Comparison of ENCODE assay signal across 10 mouse cellular contexts in the genomic region with DNA sequence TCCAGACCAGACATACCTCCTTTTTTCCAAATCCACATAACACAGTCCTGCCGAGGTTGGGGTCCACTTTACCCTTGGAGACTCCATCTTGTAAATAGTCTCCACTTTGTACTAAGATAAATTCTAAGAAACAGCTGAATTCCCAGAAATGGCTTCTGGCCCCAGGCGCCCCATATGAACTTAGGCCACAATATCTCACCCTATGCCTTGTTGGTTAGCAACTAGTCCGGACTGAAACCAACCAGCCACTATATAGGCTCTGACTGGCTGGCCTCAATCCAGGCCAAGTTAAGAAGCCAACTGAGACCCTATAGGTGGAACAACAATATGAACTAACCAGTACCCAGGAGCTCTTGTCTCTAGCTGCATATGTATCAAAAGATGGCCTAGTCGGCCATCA. TPM values are rescaled to one million over a fixed set of nuclear protein-coding genes. Genes with fewer than 3 reads are reported as not detected.
A peak's percentile ranks its signal among the peaks of the same experiment; 100 is the strongest.
DNase-seq lines count a peak whose midpoint lies in the region; ATAC-seq and TF ChIP-seq lines count a peak whose summit lies in the region.
"Had no signal": no experiment of that assay in that cellular context is flagged by ENCODE, and none has a peak within 500 bp of the region (broad histone marks: within the 10 kb centered on the region; RNA-seq: fewer than 3 reads in every experiment).

No protein-coding gene starts in this region.

- intact Hi-C loops in gastrocnemius, adult 2 months (cut with DNase I): loop anchor here (5.0 kb wide), 3 partner anchors 90 to 265 kb away; a partner anchor contains a TSS
- intact Hi-C loops in left cerebral cortex, postnatal 36 days (cut with DNase I): loop anchor here (10.0 kb wide), 2 partner anchors 152 to 272 kb away; a partner anchor contains a TSS

- no peak for DNase-seq in gastrocnemius, adult 2 months
- no peak for DNase-seq in gastrocnemius, adult 8-10 months (ENCODE audit: low spot score in 2 of 2)
- DNase-seq in lung, postnatal 4 days: no peak
- DNase-seq in embryonic facial prominence, embryonic 14.5 days (ENCODE audit: low spot score): no peak
- no peak for DNase-seq in midbrain, postnatal 0 days (ENCODE audit: low spot score)
- no peak for DNase-seq in left cerebral cortex, postnatal 36 days (ENCODE audit: low spot score in 2 of 2)
- DNase-seq in embryo, embryonic 10 days (ENCODE audit: low spot score): no peak
- DNase-seq: kidney, adult 8-10 months had no signal

- ATAC-seq in lung, embryonic 15.5 days (ENCODE audit: borderline replicate concordance, extremely low read depth, low FRiP score, low TSS enrichment): no peak
- ATAC-seq in embryonic facial prominence, embryonic 14.5 days (ENCODE audit: low read depth): no peak
- ATAC-seq in midbrain, postnatal 0 days (ENCODE audit: low FRiP score): no peak

- H3K27ac ChIP-seq in gastrocnemius, adult 2 months: no peak overlapping the region
- no peak overlapping the region for H3K27ac ChIP-seq in lung, embryonic 15.5 days
- no peak overlapping the region for H3K27ac ChIP-seq in embryonic facial prominence, embryonic 14.5 days (replicated peaks; ENCODE audit: low read depth, low read length)
- H3K27ac ChIP-seq in midbrain, postnatal 0 days (ENCODE audit: low read depth, low read length): no peak overlapping the region

- WGBS in lung, embryonic 15.5 days: 78% methylated on average over 4 of the region's 4 CpGs
- WGBS in embryonic facial prominence, embryonic 14.5 days: 88% methylated on average over 3 of the region's 4 CpGs
- WGBS in midbrain, postnatal 0 days: 88% methylated on average over 3 of the region's 4 CpGs

- no peak overlapping the region for H3K9ac ChIP-seq in lung, embryonic 15.5 days
- no peak overlapping the region for H3K9ac ChIP-seq in embryonic facial prominence, embryonic 14.5 days (ENCODE audit: low read depth, low read length)
- no peak overlapping the region for H3K9ac ChIP-seq in midbrain, postnatal 0 days (replicated peaks; ENCODE audit: low read length, poor library complexity, severe bottlenecking)

- no peak for TF ChIP-seq CTCF in gastrocnemius, adult 2 months (IDR thresholded peaks at IDR 0.05)
- TF ChIP-seq CTCF in midbrain, postnatal 0 days (IDR thresholded peaks at IDR 0.05): no peak

- peaks cover 21% of the 10 kb centered on the region for H3K4me1 ChIP-seq in lung, embryonic 15.5 days
- H3K4me1 ChIP-seq in embryonic facial prominence, embryonic 14.5 days (ENCODE audit: control insufficient read depth, insufficient read depth, low read length): peaks cover 6% of the 10 kb centered on the region
- peaks cover 6% of the 10 kb centered on the region for H3K4me1 ChIP-seq in midbrain, postnatal 0 days (ENCODE audit: insufficient read depth, low read length)

- peak overlapping the region; percentile 40; the same call in 1 of the 2 replicates for H3K4me3 ChIP-seq in gastrocnemius, adult 2 months
- peak overlapping the region; percentile 75; the same call in 1 of the 2 replicates for H3K4me3 ChIP-seq in lung, embryonic 15.5 days
- no peak overlapping the region for H3K4me3 ChIP-seq in embryonic facial prominence, embryonic 14.5 days (ENCODE audit: low read depth, low read length)
- H3K4me3 ChIP-seq in midbrain, postnatal 0 days (ENCODE audit: low read depth, low read length): no peak overlapping the region; the same call in 1 of the 2 replicates

- no peaks in the 10 kb centered on the region for H3K9me3 ChIP-seq in lung, embryonic 15.5 days
- no peaks in the 10 kb centered on the region for H3K9me3 ChIP-seq in embryonic facial prominence, embryonic 14.5 days (ENCODE audit: control insufficient read depth, low read length)
- no peaks in the 10 kb centered on the region for H3K9me3 ChIP-seq in midbrain, postnatal 0 days (ENCODE audit: low read length)

- H3K27me3 ChIP-seq in lung, embryonic 15.5 days: no peaks in the 10 kb centered on the region
- H3K27me3 ChIP-seq in embryonic facial prominence, embryonic 14.5 days (replicated peaks; ENCODE audit: control insufficient read depth, insufficient read depth, low read length): no peaks in the 10 kb centered on the region
- H3K27me3 ChIP-seq in midbrain, postnatal 0 days (ENCODE audit: insufficient read depth, low read length): no peaks in the 10 kb centered on the region

- peaks cover 16% of the 10 kb centered on the region; the same call in 1 of the 2 replicates for H3K36me3 ChIP-seq in lung, embryonic 15.5 days
- peaks cover 20% of the 10 kb centered on the region; the same call in 1 of the 2 replicates for H3K36me3 ChIP-seq in embryonic facial prominence, embryonic 14.5 days (ENCODE audit: control insufficient read depth, insufficient read depth, low read length)
- H3K36me3 ChIP-seq in midbrain, postnatal 0 days (ENCODE audit: insufficient read depth, low read length): peaks cover 4% of the 10 kb centered on the region; the same call in 1 of the 2 replicates

- peak overlapping the region; percentile 64 for H3K4me2 ChIP-seq in lung, embryonic 15.5 days
- H3K4me2 ChIP-seq in embryonic facial prominence, embryonic 14.5 days (ENCODE audit: low read depth, low read length): peak overlapping the region; percentile 73
- H3K4me2 ChIP-seq in midbrain, postnatal 0 days (ENCODE audit: low read depth, low read length, poor library complexity, severe bottlenecking): peak overlapping the region; percentile 43

RNA-seq across cellular contexts. Expression of a gene that starts 1.1 kb away (rescaled TPM):
- 10 to 100 TPM; 43.1 to 57.5 TPM for total RNA-seq in gastrocnemius, adult 2 months (2021)
- total RNA-seq in gastrocnemius, adult 8-10 months (2022): 10 to 100 TPM; 50.4 to 57.5 (median 51.0) TPM
- polyA plus RNA-seq in lung, embryonic 15.5 days (2015; fragmentation: Nextera tagmentation; extraction: Ambion mirVana): 90.3 and 93.7 TPM in 2 replicates
- 92.3 and 94.4 TPM in 2 replicates for polyA plus RNA-seq in embryonic facial prominence, embryonic 14.5 days (2014; fragmentation: Nextera tagmentation; extraction: Ambion mirVana)
- 28.2 and 36.2 TPM in 2 replicates for total RNA-seq in midbrain, postnatal 0 days (2014; rRNA removed)
- 66.2 and 71.7 TPM in 2 replicates for polyA plus RNA-seq in midbrain, postnatal 0 days (2015; fragmentation: Nextera tagmentation; extraction: Ambion mirVana)
- 10 to 100 TPM; 31.7 to 31.9 TPM for total RNA-seq in left cerebral cortex, postnatal 36 days (2021)

RNA-seq across cellular contexts. Expression of a gene that starts 3.6 kb away (rescaled TPM):
- total RNA-seq in gastrocnemius, adult 2 months (2021): 10 to 100 TPM in 1 of 2 experiments, 1 to 10 TPM in 1; 8.4 to 12.4 TPM
- 10 to 100 TPM in 3 of 4 experiments, 1 to 10 TPM in 1; 8.8 to 12.0 (median 11.3) TPM for total RNA-seq in gastrocnemius, adult 8-10 months (2022)
- polyA plus RNA-seq in lung, embryonic 15.5 days (2015; fragmentation: Nextera tagmentation; extraction: Ambion mirVana): 190 and 191 TPM in 2 replicates
- polyA plus RNA-seq in embryonic facial prominence, embryonic 14.5 days (2014; fragmentation: Nextera tagmentation; extraction: Ambion mirVana): 141 and 155 TPM in 2 replicates
- 47.8 and 51.0 TPM in 2 replicates for total RNA-seq in midbrain, postnatal 0 days (2014; rRNA removed)
- 96.3 and 98.7 TPM in 2 replicates for polyA plus RNA-seq in midbrain, postnatal 0 days (2015; fragmentation: Nextera tagmentation; extraction: Ambion mirVana)
- 10 to 100 TPM; 24.7 to 25.1 TPM for total RNA-seq in left cerebral cortex, postnatal 36 days (2021)

RNA-seq across cellular contexts. Expression of a gene that starts 44.4 kb away (rescaled TPM):
- total RNA-seq in gastrocnemius, adult 2 months (2021): 10 to 100 TPM; 18.2 to 22.7 TPM
- total RNA-seq in gastrocnemius, adult 8-10 months (2022): 10 to 100 TPM; 18.9 to 22.9 (median 21.4) TPM
- 32.4 and 35.8 TPM in 2 replicates for polyA plus RNA-seq in lung, embryonic 15.5 days (2015; fragmentation: Nextera tagmentation; extraction: Ambion mirVana)
- 32.7 and 32.8 TPM in 2 replicates for polyA plus RNA-seq in embryonic facial prominence, embryonic 14.5 days (2014; fragmentation: Nextera tagmentation; extraction: Ambion mirVana)
- 61.5 and 70.3 TPM in 2 replicates for total RNA-seq in midbrain, postnatal 0 days (2014; rRNA removed)
- polyA plus RNA-seq in midbrain, postnatal 0 days (2015; fragmentation: Nextera tagmentation; extraction: Ambion mirVana): 24.4 and 25.4 TPM in 2 replicates
- total RNA-seq in left cerebral cortex, postnatal 36 days (2021): 10 to 100 TPM; 46.1 to 56.2 TPM

RNA-seq across cellular contexts. Expression of a gene that starts 44.4 kb away (rescaled TPM):
- total RNA-seq in gastrocnemius, adult 2 months (2021): 10 to 100 TPM; 32.7 to 38.9 TPM
- 10 to 100 TPM; 35.1 to 40.1 (median 37.5) TPM for total RNA-seq in gastrocnemius, adult 8-10 months (2022)
- polyA plus RNA-seq in lung, embryonic 15.5 days (2015; fragmentation: Nextera tagmentation; extraction: Ambion mirVana): 49.1 and 50.0 TPM in 2 replicates
- 46.9 and 49.4 TPM in 2 replicates for polyA plus RNA-seq in embryonic facial prominence, embryonic 14.5 days (2014; fragmentation: Nextera tagmentation; extraction: Ambion mirVana)
- total RNA-seq in midbrain, postnatal 0 days (2014; rRNA removed): 39.6 and 42.6 TPM in 2 replicates
- polyA plus RNA-seq in midbrain, postnatal 0 days (2015; fragmentation: Nextera tagmentation; extraction: Ambion mirVana): 36.3 TPM in 2 replicates
- 10 to 100 TPM; 37.1 to 41.9 TPM for total RNA-seq in left cerebral cortex, postnatal 36 days (2021)

RNA-seq across cellular contexts. Expression of a gene that starts 59.7 kb away (rescaled TPM):
- total RNA-seq in gastrocnemius, adult 2 months (2021): under 1 TPM; 0.05 to 0.33 TPM
- under 1 TPM; 0.11 to 0.29 (median 0.21) TPM for total RNA-seq in gastrocnemius, adult 8-10 months (2022)
- polyA plus RNA-seq in lung, embryonic 15.5 days (2015; fragmentation: Nextera tagmentation; extraction: Ambion mirVana): 1.5 and 1.7 TPM in 2 replicates
- 0.77 and 3.2 TPM in 2 replicates for polyA plus RNA-seq in embryonic facial prominence, embryonic 14.5 days (2014; fragmentation: Nextera tagmentation; extraction: Ambion mirVana)
- 1.1 and 2.8 TPM in 2 replicates for total RNA-seq in midbrain, postnatal 0 days (2014; rRNA removed)
- polyA plus RNA-seq in midbrain, postnatal 0 days (2015; fragmentation: Nextera tagmentation; extraction: Ambion mirVana): 1.5 and 3.4 TPM in 2 replicates
- 1 to 10 TPM in 1 of 2 experiments, under 1 TPM in 1; 0.57 to 2.6 TPM for total RNA-seq in left cerebral cortex, postnatal 36 days (2021)
- total RNA-seq: megakaryocyte-erythroid progenitor cell, adult 5-6 weeks had no signal

Comparison
In these comparisons a context has a peak if more than half of its experiments do, and no peak if none do; other contexts are left out.
1. H3K4me3 ChIP-seq: peak in gastrocnemius, adult 2 months (single experiment) and lung, embryonic 15.5 days (single experiment); none in embryonic facial prominence, embryonic 14.5 days (single experiment) and midbrain, postnatal 0 days (single experiment).
2. Peak in every context shown above with its lines, with median percentiles within 50 percentile points of each other: H3K4me2 ChIP-seq.